Mouse (Mus musculus): ENCODE results near the gene Ripor2. TPM values are rescaled to one million over a fixed set of nuclear protein-coding genes. Genes with fewer than 3 reads are reported as not detected.

Gene Ripor2
- polyA plus RNA-seq, 1 experiment from 2014 or later: 10.4 TPM

DNA sequence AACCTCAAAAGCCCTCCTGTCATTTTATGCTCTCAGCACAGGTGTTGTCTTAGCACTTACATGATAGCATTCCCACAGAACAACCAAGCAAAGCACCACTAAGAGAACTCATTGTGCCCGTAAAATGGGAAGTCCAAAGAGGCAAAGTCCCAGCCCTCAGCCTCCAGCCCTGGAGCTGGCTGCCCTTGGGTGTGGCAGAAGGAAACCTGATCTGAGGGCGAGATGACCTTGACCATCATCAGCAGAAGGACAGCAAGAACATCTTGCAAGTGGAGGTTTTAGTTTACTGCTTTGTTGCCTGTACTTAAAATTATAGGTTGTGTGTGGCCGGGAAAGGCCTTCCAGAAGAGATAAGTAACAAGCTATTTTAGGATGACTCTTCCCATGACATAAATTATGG is 6.9 kb upstream of the Ripor2 start:
- H3K9me3 ChIP-seq (ENCODE audit: control insufficient read depth, low read length): no peaks in the 10 kb centered on the region
- H3K27me3 ChIP-seq (ENCODE audit: control insufficient read depth, insufficient read depth, low read length): no peaks in the 10 kb centered on the region
- no peak overlapping the region for H3K4me3 ChIP-seq (ENCODE audit: low read depth, low read length)
- H3K4me2 ChIP-seq (replicated peaks; ENCODE audit: low read depth, low read length): no peak overlapping the region
- ATAC-seq (ENCODE audit: low FRiP score): no peak
- H3K9ac ChIP-seq (ENCODE audit: low read depth, low read length): no peak overlapping the region
- peaks cover 3% of the 10 kb centered on the region; the same call in 1 of the 2 replicates for H3K4me1 ChIP-seq (replicated peaks; ENCODE audit: control insufficient read depth, insufficient read depth, low read length)
- no peak overlapping the region for H3K27ac ChIP-seq (ENCODE audit: low read depth, low read length)
- 92% methylated on average over 3 of the region's 3 CpGs for WGBS
- no peaks in the 10 kb centered on the region for H3K36me3 ChIP-seq (ENCODE audit: control insufficient read depth, insufficient read depth, low read length)
- DNase-seq (ENCODE audit: low spot score): no peak

DNA sequence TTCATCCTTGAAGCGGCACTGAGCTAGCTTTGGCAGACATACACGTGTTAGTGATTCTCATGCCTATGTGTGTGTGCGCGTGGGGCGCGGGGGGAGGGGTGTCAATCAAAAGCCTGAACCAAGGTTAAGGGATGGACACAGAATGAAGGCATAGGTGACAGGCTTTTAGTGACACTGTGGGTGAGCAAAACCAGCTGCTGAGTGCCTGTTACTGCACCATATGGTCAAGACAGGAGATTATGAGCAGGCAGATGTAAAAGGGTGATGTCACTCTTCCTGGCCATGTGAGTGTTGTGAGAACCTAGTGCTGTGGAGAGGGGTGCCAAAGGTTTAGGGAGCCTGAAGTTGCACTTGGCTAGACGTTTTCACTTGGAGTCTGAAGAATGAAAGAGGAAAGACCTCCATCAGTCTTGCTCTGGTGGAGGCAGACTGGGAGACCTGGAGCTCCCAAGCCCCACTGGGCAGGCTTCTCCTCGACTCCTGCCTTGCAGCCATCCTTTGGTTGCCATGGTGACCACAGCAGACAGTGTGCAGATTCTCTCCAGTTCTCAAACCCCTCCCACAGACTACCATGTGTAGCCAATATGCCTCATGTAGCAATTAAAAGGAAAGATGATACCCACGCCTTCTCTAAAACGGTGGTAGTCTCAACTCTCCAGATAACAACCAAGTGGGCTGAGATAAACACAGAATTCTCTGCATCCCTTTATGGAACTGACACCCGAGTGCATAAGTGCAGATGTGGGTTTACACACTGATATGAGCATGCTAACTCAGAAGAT is 5.5 kb upstream of the Ripor2 start:
- Histone ChIP-seq H3K9me3 (ENCODE audit: control insufficient read depth, low read length) (no peaks in the 10 kb centered on the region), H3K4me2 (replicated peaks; ENCODE audit: low read depth, low read length) (no peak overlapping the region), H3K36me3 (ENCODE audit: control insufficient read depth, insufficient read depth, low read length) (no peaks in the 10 kb centered on the region), H3K27me3 (ENCODE audit: control insufficient read depth, insufficient read depth, low read length) (no peaks in the 10 kb centered on the region), H3K4me3 (ENCODE audit: low read depth, low read length) (no peak overlapping the region), H3K27ac (ENCODE audit: low read depth, low read length) (no peak overlapping the region), H3K4me1 (replicated peaks; ENCODE audit: control insufficient read depth, insufficient read depth, low read length) (peaks cover 3% of the 10 kb centered on the region; the same call in 1 of the 2 replicates), H3K9ac (ENCODE audit: low read depth, low read length) (no peak overlapping the region)
- DNase-seq (ENCODE audit: low spot score) (peak; percentile 74), ATAC-seq (ENCODE audit: low FRiP score) (peak; percentile 90)
- WGBS: 60% methylated on average over 11 of the region's 11 CpGs

DNA sequence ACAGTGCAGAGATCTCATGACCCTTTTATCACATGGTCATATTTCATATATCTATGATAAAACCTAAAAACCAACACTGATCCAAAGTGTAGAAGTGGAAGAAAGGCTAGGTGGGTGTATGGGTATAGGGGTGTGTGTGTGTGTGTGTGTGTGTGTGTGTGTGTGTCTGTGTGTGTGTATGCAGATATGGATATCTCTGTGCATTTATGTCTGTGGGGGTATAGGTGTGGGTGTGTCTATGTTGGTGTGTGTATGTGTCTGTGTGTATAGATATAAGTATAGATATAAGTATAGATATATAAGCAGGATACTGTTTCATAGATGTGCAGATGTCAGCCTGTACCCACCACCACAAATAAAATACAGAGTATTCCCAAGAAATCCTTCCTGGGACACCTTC is 3.7 kb upstream of the Ripor2 start:
- no peak overlapping the region for H3K27ac ChIP-seq (ENCODE audit: low read depth, low read length)
- H3K4me1 ChIP-seq (replicated peaks; ENCODE audit: control insufficient read depth, insufficient read depth, low read length): peaks cover 3% of the 10 kb centered on the region; the same call in 1 of the 2 replicates
- H3K9ac ChIP-seq (ENCODE audit: low read depth, low read length): no peak overlapping the region
- H3K36me3 ChIP-seq (ENCODE audit: control insufficient read depth, insufficient read depth, low read length): no peaks in the 10 kb centered on the region
- no peak overlapping the region for H3K4me2 ChIP-seq (replicated peaks; ENCODE audit: low read depth, low read length)
- DNase-seq (ENCODE audit: low spot score): no peak
- H3K4me3 ChIP-seq (ENCODE audit: low read depth, low read length): no peak overlapping the region
- H3K9me3 ChIP-seq (ENCODE audit: control insufficient read depth, low read length): no peaks in the 10 kb centered on the region
- ATAC-seq (ENCODE audit: low FRiP score): no peak
- no peaks in the 10 kb centered on the region for H3K27me3 ChIP-seq (ENCODE audit: control insufficient read depth, insufficient read depth, low read length)

DNA sequence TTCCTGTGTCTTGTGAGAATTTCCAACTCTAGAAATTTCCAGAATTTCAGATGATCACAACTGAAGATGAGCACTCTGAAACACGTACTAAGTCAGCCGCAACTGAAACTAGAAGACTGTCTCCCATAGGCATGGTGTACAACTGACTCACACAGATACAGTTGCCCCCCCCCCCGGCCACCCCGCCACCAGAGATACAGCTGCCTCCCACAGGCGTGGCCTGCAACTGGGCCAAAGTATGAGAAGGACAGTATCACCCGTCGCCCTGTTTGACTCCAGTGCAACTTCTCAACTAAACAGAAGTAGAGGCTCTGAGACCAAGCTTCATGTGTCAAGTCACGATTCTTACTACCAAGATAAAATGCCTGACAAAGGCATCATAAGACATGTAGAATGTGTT is 1.2 kb upstream of the Ripor2 start:
- Histone ChIP-seq H3K27ac (ENCODE audit: low read depth, low read length) (no peak overlapping the region), H3K4me2 (replicated peaks; ENCODE audit: low read depth, low read length) (no peak overlapping the region), H3K4me1 (replicated peaks; ENCODE audit: control insufficient read depth, insufficient read depth, low read length) (peaks cover 3% of the 10 kb centered on the region; the same call in 1 of the 2 replicates), H3K4me3 (ENCODE audit: low read depth, low read length) (no peak overlapping the region), H3K9me3 (ENCODE audit: control insufficient read depth, low read length) (no peaks in the 10 kb centered on the region), H3K9ac (ENCODE audit: low read depth, low read length) (no peak overlapping the region), H3K27me3 (ENCODE audit: control insufficient read depth, insufficient read depth, low read length) (no peaks in the 10 kb centered on the region), H3K36me3 (ENCODE audit: control insufficient read depth, insufficient read depth, low read length) (no peaks in the 10 kb centered on the region)
- DNase-seq (ENCODE audit: low spot score) (no peak), ATAC-seq (ENCODE audit: low FRiP score) (no peak)
- 88% methylated on average over 8 of the region's 8 CpGs for WGBS

DNA sequence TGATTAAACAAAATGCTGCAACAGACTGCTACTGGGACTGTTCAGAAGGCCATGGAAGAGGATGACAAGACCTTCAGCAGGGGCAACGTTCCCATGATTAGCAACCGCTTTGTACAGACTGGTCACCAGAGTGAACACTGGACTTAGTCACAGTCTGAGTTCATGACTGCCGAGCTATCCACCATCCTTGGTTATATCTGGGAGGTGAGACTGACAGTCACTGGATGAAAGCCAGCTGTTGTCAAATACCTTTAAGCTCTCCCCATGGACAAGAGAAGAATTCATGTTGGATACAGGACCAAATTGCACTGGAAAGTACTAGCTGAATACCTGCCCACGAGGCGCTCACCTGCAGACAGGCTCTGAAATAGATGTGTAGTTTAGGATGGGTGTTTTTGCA is 2.4 kb downstream of the Ripor2 start:
- ATAC-seq (ENCODE audit: low FRiP score) (no peak), DNase-seq (ENCODE audit: low spot score) (no peak)
- Histone ChIP-seq H3K4me3 (ENCODE audit: low read depth, low read length) (no peak overlapping the region), H3K9me3 (ENCODE audit: control insufficient read depth, low read length) (no peaks in the 10 kb centered on the region), H3K27ac (ENCODE audit: low read depth, low read length) (no peak overlapping the region), H3K27me3 (ENCODE audit: control insufficient read depth, insufficient read depth, low read length) (no peaks in the 10 kb centered on the region), H3K4me1 (replicated peaks; ENCODE audit: control insufficient read depth, insufficient read depth, low read length) (no peaks in the 10 kb centered on the region), H3K36me3 (ENCODE audit: control insufficient read depth, insufficient read depth, low read length) (no peaks in the 10 kb centered on the region), H3K4me2 (replicated peaks; ENCODE audit: low read depth, low read length) (no peak overlapping the region), H3K9ac (ENCODE audit: low read depth, low read length) (no peak overlapping the region)
- WGBS: 94% methylated on average over 5 of the region's 5 CpGs

DNA sequence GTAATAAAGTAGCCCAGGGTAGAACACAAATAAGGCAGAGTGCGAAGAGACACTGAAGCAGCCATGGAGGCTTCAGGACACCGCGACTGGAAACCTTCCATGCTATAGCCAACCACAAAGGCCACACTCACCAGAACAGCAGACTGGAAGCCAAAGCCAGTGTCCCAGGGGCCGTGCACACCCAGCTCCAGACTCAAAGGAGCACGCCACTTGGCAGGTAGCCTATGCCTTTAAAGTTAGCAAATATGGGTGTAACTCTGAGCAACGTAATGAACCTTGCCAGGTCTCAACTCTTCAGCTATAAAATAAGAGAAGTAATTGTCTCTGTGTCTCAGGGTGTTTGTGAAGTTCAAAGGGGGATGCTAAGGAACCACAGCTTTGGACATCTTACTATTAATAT is 2.9 kb downstream of the Ripor2 start:
- Histone ChIP-seq H3K36me3 (ENCODE audit: control insufficient read depth, insufficient read depth, low read length) (no peaks in the 10 kb centered on the region), H3K27ac (ENCODE audit: low read depth, low read length) (no peak overlapping the region), H3K4me2 (replicated peaks; ENCODE audit: low read depth, low read length) (no peak overlapping the region), H3K4me3 (ENCODE audit: low read depth, low read length) (no peak overlapping the region), H3K27me3 (ENCODE audit: control insufficient read depth, insufficient read depth, low read length) (no peaks in the 10 kb centered on the region), H3K4me1 (replicated peaks; ENCODE audit: control insufficient read depth, insufficient read depth, low read length) (no peaks in the 10 kb centered on the region), H3K9me3 (ENCODE audit: control insufficient read depth, low read length) (no peaks in the 10 kb centered on the region), H3K9ac (ENCODE audit: low read depth, low read length) (no peak overlapping the region)
- WGBS: 88% methylated on average over 6 of the region's 6 CpGs
- DNase-seq (ENCODE audit: low spot score): no peak
- ATAC-seq (ENCODE audit: low FRiP score): no peak

DNA sequence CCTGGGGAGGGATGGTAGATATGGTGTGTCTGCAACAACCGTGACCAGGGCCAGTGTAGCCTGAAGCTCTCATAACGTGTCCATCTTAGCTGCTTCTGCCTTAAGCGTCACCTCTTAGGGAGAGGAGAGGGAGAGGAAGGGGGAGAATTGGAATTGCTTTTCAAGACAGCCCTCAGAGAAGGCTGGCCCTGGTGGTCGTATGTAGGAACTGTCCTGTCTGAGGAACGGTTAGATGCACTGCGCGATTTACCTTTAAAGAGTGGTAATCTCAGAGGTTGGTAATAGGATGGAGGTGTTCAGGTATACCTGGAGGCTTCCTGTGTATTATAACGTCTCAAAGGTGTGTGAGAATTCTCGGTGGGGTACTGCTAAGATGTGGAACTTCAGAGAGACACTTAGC is 3.4 kb downstream of the Ripor2 start:
- Histone ChIP-seq H3K9ac (ENCODE audit: low read depth, low read length) (no peak overlapping the region), H3K36me3 (ENCODE audit: control insufficient read depth, insufficient read depth, low read length) (no peaks in the 10 kb centered on the region), H3K4me2 (replicated peaks; ENCODE audit: low read depth, low read length) (no peak overlapping the region), H3K4me3 (ENCODE audit: low read depth, low read length) (no peak overlapping the region), H3K4me1 (replicated peaks; ENCODE audit: control insufficient read depth, insufficient read depth, low read length) (no peaks in the 10 kb centered on the region), H3K9me3 (ENCODE audit: control insufficient read depth, low read length) (no peaks in the 10 kb centered on the region), H3K27ac (ENCODE audit: low read depth, low read length) (no peak overlapping the region), H3K27me3 (ENCODE audit: control insufficient read depth, insufficient read depth, low read length) (no peaks in the 10 kb centered on the region)
- no peak for ATAC-seq (ENCODE audit: low FRiP score)
- WGBS: 68% methylated on average over 9 of the region's 9 CpGs
- peak; percentile 9 for DNase-seq (ENCODE audit: low spot score)

DNA sequence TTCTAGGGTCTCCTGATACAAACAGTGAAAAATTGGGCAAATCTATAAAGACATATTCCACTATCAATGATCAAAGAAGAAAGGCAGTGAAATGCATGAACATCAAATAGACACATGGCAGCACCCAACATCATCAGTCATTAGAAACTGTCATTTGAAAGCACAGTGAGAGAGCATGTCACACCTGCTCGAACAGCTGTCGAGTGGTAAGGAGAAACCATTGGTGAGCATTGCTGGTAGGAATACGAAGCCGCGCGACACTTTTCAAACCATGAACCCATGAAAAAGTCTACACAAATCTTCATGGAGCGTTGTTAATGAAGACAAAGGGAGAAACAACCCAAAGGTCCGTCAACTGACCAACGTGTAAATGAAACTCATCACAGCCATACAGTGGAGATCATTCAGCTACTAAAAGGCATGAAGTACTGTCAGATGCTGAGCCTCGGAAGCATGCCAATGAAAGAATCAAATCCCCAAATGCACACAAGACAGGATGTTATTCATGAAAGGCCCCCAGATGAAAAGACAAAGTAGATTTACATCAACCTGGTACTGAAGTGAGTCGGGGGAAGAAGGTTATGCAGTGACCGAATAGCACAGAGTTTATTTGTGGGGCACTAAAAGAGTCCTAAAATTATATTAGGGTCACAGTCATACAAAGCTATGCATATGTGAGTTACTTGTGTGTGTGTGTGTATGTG is 5.4 kb downstream of the Ripor2 start:
- Histone ChIP-seq H3K9ac (ENCODE audit: low read depth, low read length) (no peak overlapping the region), H3K9me3 (ENCODE audit: control insufficient read depth, low read length) (no peaks in the 10 kb centered on the region), H3K27ac (ENCODE audit: low read depth, low read length) (no peak overlapping the region), H3K36me3 (ENCODE audit: control insufficient read depth, insufficient read depth, low read length) (no peaks in the 10 kb centered on the region), H3K4me3 (ENCODE audit: low read depth, low read length) (no peak overlapping the region), H3K27me3 (ENCODE audit: control insufficient read depth, insufficient read depth, low read length) (no peaks in the 10 kb centered on the region), H3K4me1 (replicated peaks; ENCODE audit: control insufficient read depth, insufficient read depth, low read length) (no peaks in the 10 kb centered on the region), H3K4me2 (replicated peaks; ENCODE audit: low read depth, low read length) (no peak overlapping the region)
- no peak for ATAC-seq (ENCODE audit: low FRiP score)
- 93% methylated on average over 12 of the region's 12 CpGs for WGBS
- no peak for DNase-seq (ENCODE audit: low spot score)

DNA sequence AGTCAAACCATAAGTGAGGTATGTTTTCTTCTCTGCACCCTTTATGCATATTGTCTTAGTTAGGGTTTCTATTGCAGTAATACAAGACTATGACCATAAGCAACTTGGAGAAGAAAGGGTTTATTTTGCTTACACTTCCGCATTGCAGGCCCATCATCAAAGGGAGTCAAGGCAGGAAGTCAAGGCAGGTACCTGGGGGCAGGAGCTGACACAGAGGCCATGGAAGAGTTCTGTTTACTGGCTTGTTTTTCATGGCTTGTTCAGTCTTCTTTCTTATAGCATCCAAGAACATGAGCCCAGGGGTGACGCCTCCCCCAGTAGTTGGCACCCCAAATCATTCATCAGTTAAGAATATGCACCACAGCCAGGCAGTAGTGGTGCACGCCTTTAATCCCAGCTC is 6.6 kb downstream of the Ripor2 start:
- ATAC-seq (ENCODE audit: low FRiP score): no peak
- no peak overlapping the region for H3K4me2 ChIP-seq (replicated peaks; ENCODE audit: low read depth, low read length)
- H3K9me3 ChIP-seq (ENCODE audit: control insufficient read depth, low read length): no peaks in the 10 kb centered on the region
- WGBS: 94% methylated on average over 3 of the region's 3 CpGs
- H3K9ac ChIP-seq (ENCODE audit: low read depth, low read length): no peak overlapping the region
- no peaks in the 10 kb centered on the region for H3K4me1 ChIP-seq (replicated peaks; ENCODE audit: control insufficient read depth, insufficient read depth, low read length)
- H3K36me3 ChIP-seq (ENCODE audit: control insufficient read depth, insufficient read depth, low read length): no peaks in the 10 kb centered on the region
- H3K27me3 ChIP-seq (ENCODE audit: control insufficient read depth, insufficient read depth, low read length): no peaks in the 10 kb centered on the region
- H3K27ac ChIP-seq (ENCODE audit: low read depth, low read length): no peak overlapping the region
- no peak overlapping the region for H3K4me3 ChIP-seq (ENCODE audit: low read depth, low read length)
- DNase-seq (ENCODE audit: low spot score): no peak
